Mouse (Mus musculus): ENCODE data around the gene C1qtnf1.
A peak's percentile ranks its signal among the peaks of the same experiment; 100 is the strongest.

C1qtnf1 gene

GRCm38 (mm10) chr11:118476396-118477373, 48.7 kb downstream of the C1qtnf1 start, which contains the start of gene Engase:
TSS of gene Engase (plus strand) at chr11:118476829.
- peak; percentile 96 to 98 for DNase-seq

- peak in 1 of 2 experiments; percentile 65 for DNase-seq
Measured at GRCm38 (mm10) chr11:118479776-118480175, 51.8 kb downstream of the C1qtnf1 start.

- no peak for DNase-seq
Measured at GRCm38 (mm10) chr11:118481231-118481630, 53.2 kb downstream of the C1qtnf1 start.

GRCm38 (mm10) chr11:118481751-118482150, 53.7 kb downstream of the C1qtnf1 start:
- DNase-seq: no peak

GRCm38 (mm10) chr11:118484169-118484568, 56.2 kb downstream of the C1qtnf1 start:
- DNase-seq: no peak

GRCm38 (mm10) chr11:118485338-118485737, 57.3 kb downstream of the C1qtnf1 start:
- DNase-seq: no peak

- no peak for DNase-seq
Measured at GRCm38 (mm10) chr11:118485780-118486179, 57.8 kb downstream of the C1qtnf1 start.

- DNase-seq: no peak
Measured at GRCm38 (mm10) chr11:118486281-118486680, 58.3 kb downstream of the C1qtnf1 start.

- no peak for DNase-seq
Measured at GRCm38 (mm10) chr11:118486881-118487772, 59.1 kb downstream of the C1qtnf1 start.

- DNase-seq: no peak
Measured at GRCm38 (mm10) chr11:118488191-118488906, 60.3 kb downstream of the C1qtnf1 start.

GRCm38 (mm10) chr11:118488907-118489270, 60.9 kb downstream of the C1qtnf1 start:
- DNase-seq: no peak

- DNase-seq: peak; percentile 72 to 86
Measured at GRCm38 (mm10) chr11:118490566-118491218, 62.7 kb downstream of the C1qtnf1 start.

- no peak for DNase-seq
Measured at GRCm38 (mm10) chr11:118491230-118491629, 63.2 kb downstream of the C1qtnf1 start.

GRCm38 (mm10) chr11:118493458-118493857, 65.5 kb downstream of the C1qtnf1 start:
- DNase-seq: peak; percentile 21 to 53

GRCm38 (mm10) chr11:118494001-118494737, 66.2 kb downstream of the C1qtnf1 start:
- no peak for DNase-seq

- DNase-seq: no peak
Measured at GRCm38 (mm10) chr11:118495065-118495464, 67.1 kb downstream of the C1qtnf1 start.

- DNase-seq: no peak
Measured at GRCm38 (mm10) chr11:118496066-118496689, 68.2 kb downstream of the C1qtnf1 start.
